Mouse (Mus musculus) myocyte (in vitro differentiated cells): ENCODE measurements around the gene Lrrfip2.

Source experiments
- MAX ChIP-seq: IDR thresholded peaks from one replicate; pipeline ENCODE4 v1.6.1; 2011; ENCODE audit warnings: low read depth, mild to moderate bottlenecking, control low read depth
- MYOG ChIP-seq, 3 experiments: IDR thresholded peaks; one replicate each; pipeline ENCODE4 v1.6.1; 2011; ENCODE audit warnings: control low read depth in 2 of 3, low read depth in 2 of 3, mild to moderate bottlenecking in 2 of 3; ENCODE audit not compliant: insufficient read length in 2 of 3, control insufficient read depth in 1 of 3, insufficient read depth in 1 of 3
- POLR2A ChIP-seq: IDR thresholded peaks from one replicate; pipeline ENCODE4 v1.6.1; 2011; ENCODE audit warnings: low read depth, mild to moderate bottlenecking, control low read depth, moderate library complexity; ENCODE audit not compliant: insufficient read length
- POLR2AphosphoS2 ChIP-seq: IDR thresholded peaks from one replicate; pipeline ENCODE4 v1.6.1; 2011; ENCODE audit warnings: low read depth, control low read depth; ENCODE audit not compliant: insufficient read length
- REST ChIP-seq: IDR thresholded peaks from one replicate; pipeline ENCODE4 v1.6.1; 2011; ENCODE audit warnings: mild to moderate bottlenecking, control low read depth, moderate library complexity; ENCODE audit not compliant: insufficient read depth, insufficient read length
- USF1 ChIP-seq: IDR thresholded peaks from one replicate; pipeline ENCODE4 v1.6.1; 2011; ENCODE audit warnings: low read depth, mild to moderate bottlenecking, control low read depth, moderate library complexity

GRCm38 (mm10) chr9:111122446-111122845 lies 5.1 kb downstream of the Lrrfip2 start:
- no peak for TF ChIP-seq POLR2A
- TF ChIP-seq POLR2AphosphoS2: no peak
- no peak for TF ChIP-seq REST
- no peak for TF ChIP-seq USF1
- TF ChIP-seq MAX: no peak
- TF ChIP-seq MYOG (IDR thresholded peaks at IDR 0.05; ENCODE audit: control insufficient read depth in 1 of 3, insufficient read depth in 1 of 3, insufficient read length in 2 of 3, low read depth in 2 of 3): peak in 2 of 3 experiments; percentile 42 to 71
